Mouse (Mus musculus) hematopoietic stem cell, adult 5-6 weeks (primary cell): ENCODE results near the gene Hipk2. TPM values are rescaled to one million over a fixed set of nuclear protein-coding genes. Genes with fewer than 3 reads are reported as not detected.
"Not testable (repeated sequence)": the region's sequence is repeated elsewhere in the genome, so short reads cannot be mapped to it uniquely, and the experiment has no call there.

Experiments used
- ATAC-seq, 2 experiments: fragments of 125-278 bp in 1 of 2; replicated peaks in 1 of 2; 2 replicates each; pipeline ENCODE4 v1.8.0; 2016 to 2017; ENCODE audit warnings: inconsistent platforms in 2 of 2, mild to moderate bottlenecking in 2 of 2, moderate number of reproducible peaks in 2 of 2, low read depth in 1 of 2, moderate TSS enrichment in 1 of 2; ENCODE audit not compliant: low FRiP score in 2 of 2, poor library complexity in 2 of 2, severe bottlenecking in 2 of 2, insufficient read depth in 1 of 2, low TSS enrichment in 1 of 2
- total RNA-seq: library from RNA; stranded (forward); fragments of 172-1452, 232-1000 nt; gene quantifications from 2 replicates; pipeline ENCODE4 v1.2.3, GENCODE M21; 2017

The Hipk2 gene
- total RNA-seq, 1 experiment from 2014 or later: 11.8 TPM

DNA sequence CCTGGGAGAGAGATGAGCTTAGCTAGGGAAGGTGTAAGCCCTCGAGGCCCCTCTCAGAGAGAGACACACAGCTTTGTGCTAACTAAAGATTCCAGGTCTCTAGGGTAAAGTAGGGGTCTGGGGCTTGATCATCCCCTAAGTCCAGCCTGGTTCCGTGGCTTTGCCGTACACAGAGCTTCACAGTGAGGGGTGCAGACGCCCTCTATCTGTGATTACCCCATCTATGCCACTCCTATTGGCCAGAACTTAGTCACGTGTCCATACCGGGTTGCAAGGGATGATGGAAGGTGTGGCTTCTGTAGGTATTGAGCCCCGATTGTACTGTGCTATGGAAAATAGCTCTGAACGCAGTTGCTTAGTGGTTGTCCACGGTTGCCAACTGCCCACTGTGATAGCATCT, 198.3 kb downstream of the Hipk2 start:
- no peak for ATAC-seq

GRCm38 (mm10) chr6:38676723-38677122, 199.2 kb downstream of the Hipk2 start:
- ATAC-seq: no peak

- ATAC-seq: no peak
Observed at GRCm38 (mm10) chr6:38676217-38676616, 199.7 kb downstream of the Hipk2 start.

DNA sequence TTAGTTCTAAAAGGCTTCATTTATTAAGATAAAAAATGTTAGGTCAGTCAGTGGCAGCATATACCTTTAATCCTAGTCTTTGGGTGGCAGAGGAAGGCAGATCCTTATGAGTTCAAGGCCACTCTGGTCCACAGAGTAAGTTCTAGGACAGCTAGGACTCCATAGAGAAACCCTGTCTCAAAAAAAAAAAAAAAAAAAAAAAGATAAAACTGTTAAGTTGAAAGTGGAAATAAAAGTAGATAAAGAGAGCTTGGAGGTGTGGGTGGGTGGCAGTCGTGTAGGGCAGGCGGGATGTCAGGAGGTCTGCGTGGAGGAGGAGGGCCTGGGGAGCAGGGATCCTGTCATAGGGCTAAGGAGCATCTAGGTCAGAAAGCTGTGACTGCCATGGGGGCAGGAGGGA, 204.0 kb downstream of the Hipk2 start:
- ATAC-seq: no peak

- ATAC-seq: no peak
Observed at GRCm38 (mm10) chr6:38671270-38671669, 204.7 kb downstream of the Hipk2 start.

- ATAC-seq: not testable (repeated sequence)
Observed at GRCm38 (mm10) chr6:38670488-38670887, 205.5 kb downstream of the Hipk2 start.

GRCm38 (mm10) chr6:38669580-38669979, 206.4 kb downstream of the Hipk2 start:
- ATAC-seq: 0 out of 4 replicates have a peak, but pooled peaks of 1 of the 2 experiments have one; percentile 30

DNA sequence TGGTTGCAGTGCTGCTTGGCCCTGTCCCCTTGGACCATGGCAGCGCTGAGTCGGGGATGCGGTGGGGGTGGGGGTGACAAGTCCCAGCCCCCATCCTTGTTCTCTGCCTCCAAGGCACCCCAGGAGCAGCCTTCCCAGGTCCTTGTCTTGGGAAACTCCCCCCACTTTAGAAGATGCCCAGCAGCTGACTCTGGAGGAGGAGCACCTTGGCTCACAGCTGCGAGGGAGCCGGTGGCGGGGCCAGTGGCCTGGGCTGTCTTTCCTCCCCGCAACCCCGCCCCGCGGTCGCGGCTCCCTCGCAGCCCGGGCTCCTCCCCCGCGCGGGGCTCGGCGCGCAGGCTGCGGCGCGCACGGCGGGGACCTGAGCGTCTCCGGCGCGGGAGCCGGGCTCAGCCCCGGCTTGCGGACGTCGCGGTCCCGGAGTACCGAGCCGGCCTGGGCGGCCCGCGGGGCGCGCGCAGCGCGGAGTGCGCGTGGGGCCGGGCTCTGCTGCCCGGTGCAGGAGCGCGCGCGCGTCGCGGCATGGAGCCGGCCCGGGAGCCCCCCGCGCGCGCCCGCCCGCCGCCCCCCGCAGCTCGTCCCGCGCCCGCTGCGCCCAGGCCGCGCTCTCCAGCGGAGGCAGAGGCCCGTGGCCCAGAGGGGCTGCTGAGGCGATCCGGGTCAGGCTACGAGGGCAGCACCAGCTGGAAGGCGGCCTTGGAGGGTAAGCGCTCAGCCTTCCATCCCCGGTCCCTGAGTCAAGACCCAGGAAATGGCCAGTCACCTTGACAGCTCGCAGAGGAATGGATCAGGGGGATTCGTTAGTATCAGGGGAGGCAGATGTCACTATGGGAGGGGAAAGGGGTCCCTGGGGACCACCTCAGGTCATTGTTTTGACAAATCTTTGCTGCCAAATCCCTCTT, 213.0 kb downstream of the Hipk2 start, which contains the start of gene Clec2l:
Gene Clec2l (plus strand): TSS at position 356 of the 902 bp plus-strand sequence.
- peak; percentile 39 to 43; a peak in 1 of 4 replicates for ATAC-seq

DNA sequence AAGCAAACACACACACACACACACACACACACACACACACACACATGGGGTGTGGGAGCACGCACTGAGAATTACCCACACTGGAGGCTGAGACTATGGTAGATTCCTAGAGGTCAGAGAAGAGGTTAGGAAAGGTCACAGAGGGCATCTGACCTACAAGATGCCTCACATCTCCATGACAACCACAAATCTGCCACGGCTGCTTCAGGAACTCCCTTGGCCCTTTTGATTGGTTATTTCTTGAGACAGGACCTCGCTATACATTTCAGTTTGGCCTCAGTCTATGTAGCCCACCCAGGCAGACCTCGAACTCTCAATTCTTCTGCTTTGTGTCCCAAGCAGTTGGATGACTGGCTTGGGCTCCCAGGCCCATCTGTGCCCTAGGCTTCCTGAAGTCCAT, 214.3 kb downstream of the Hipk2 start:
- no peak for ATAC-seq

- peak; percentile 70 to 84 for ATAC-seq
Observed at GRCm38 (mm10) chr6:38650263-38650937, 225.6 kb downstream of the Hipk2 start.

DNA sequence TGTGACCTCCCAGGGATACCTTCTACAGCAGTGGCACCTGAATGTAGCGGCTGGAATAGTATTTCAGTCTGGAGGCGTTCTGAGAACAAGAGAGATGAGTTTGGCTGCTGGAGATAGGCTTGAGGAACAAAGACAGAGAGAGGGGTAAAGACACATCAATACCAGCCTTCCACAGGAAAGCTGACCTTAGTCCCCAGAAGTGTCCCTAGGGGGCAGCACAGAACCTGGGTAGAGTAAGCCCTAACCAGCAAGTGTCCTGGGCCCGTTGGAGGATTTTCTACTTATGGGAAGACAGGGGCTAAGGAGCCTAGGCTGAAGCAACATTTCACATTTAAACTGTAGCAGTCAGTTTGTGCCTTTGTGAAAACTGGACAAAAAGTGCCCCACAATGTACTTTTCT, 226.4 kb downstream of the Hipk2 start:
- ATAC-seq: no peak

Other genes starting within 250 kb of the Hipk2 start
- 0.89 TPM in 1 of 2 replicates, not detected in the other for gene Klrg2, start 238.9 kb downstream of the Hipk2 start, total RNA-seq
- 0.31 TPM in 1 of 2 replicates, not detected in the other for gene Clec2l, start 213.1 kb downstream of the Hipk2 start, total RNA-seq
- 53.0 and 76.5 TPM in 2 replicates for gene Tbxas1, start 761 bp downstream of the Hipk2 start, total RNA-seq
- gene Parp12, start 242.2 kb upstream of the Hipk2 start, total RNA-seq: 30.5 and 31.1 TPM in 2 replicates